Comparison of ENCODE assay signal across 9 mouse cellular contexts in the genomic region with DNA sequence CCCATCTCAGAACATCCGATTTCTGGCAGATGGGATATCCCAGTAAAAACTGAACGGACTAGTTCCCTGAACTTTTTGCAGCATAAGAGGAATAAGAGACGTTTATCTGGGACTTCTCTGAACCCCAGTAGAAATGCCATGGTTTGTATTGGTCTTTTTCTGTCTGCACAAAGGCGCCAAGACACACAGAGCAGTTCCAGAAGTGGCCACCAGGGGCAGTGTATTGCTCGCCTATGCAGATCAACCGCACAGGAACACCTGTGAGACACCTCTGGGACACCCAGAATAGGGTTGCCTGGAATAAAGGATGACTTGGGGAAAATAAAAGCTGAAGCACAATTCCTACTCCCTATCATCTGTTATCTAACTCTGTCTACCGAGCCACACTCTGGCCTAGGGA.
A peak's percentile ranks its signal among the peaks of the same experiment; 100 is the strongest.
DNase-seq lines count a peak whose midpoint lies in the region; ATAC-seq and TF ChIP-seq lines count a peak whose summit lies in the region.
"Had no signal": no experiment of that assay in that cellular context is flagged by ENCODE, and none has a peak within 500 bp of the region (broad histone marks: within the 10 kb centered on the region; RNA-seq: fewer than 3 reads in every experiment).

No protein-coding gene starts in this region.

- no peaks in the 10 kb centered on the region for H3K9me3 ChIP-seq in hindbrain, postnatal 0 days (ENCODE audit: low read length)
- no peaks in the 10 kb centered on the region for H3K9me3 ChIP-seq in hindbrain, embryonic 16.5 days (ENCODE audit: control insufficient read depth, low read length)
- H3K9me3 ChIP-seq in ES-E14 (ENCODE audit: control insufficient read depth, insufficient read depth, low read depth, low read length): no peaks in the 10 kb centered on the region
- H3K9me3 ChIP-seq in liver, embryonic 13.5 days (replicated peaks): no peaks in the 10 kb centered on the region
- H3K9me3 ChIP-seq in stomach, postnatal 0 days (ENCODE audit: control insufficient read depth, low read length): no peaks in the 10 kb centered on the region
- H3K9me3 ChIP-seq in hindbrain, embryonic 13.5 days: no peaks in the 10 kb centered on the region
- H3K9me3 ChIP-seq: midbrain, embryonic 12.5 days had no signal

- H3K36me3 ChIP-seq in hindbrain, postnatal 0 days (ENCODE audit: insufficient read depth, low read length): no peaks in the 10 kb centered on the region
- H3K36me3 ChIP-seq in hindbrain, embryonic 16.5 days (ENCODE audit: control insufficient read depth, insufficient read depth, low read length): no peaks in the 10 kb centered on the region
- no peaks in the 10 kb centered on the region for H3K36me3 ChIP-seq in ES-E14 (ENCODE audit: control insufficient read depth, insufficient read depth, low read length, poor library complexity, severe bottlenecking)
- H3K36me3 ChIP-seq in liver, embryonic 13.5 days: no peaks in the 10 kb centered on the region
- no peaks in the 10 kb centered on the region for H3K36me3 ChIP-seq in stomach, postnatal 0 days (ENCODE audit: control insufficient read depth, insufficient read depth, low read length)
- no peaks in the 10 kb centered on the region for H3K36me3 ChIP-seq in hindbrain, embryonic 13.5 days
- H3K36me3 ChIP-seq: midbrain, embryonic 12.5 days had no signal

- TF ChIP-seq EP300 in stomach, postnatal 0 days (optimal IDR thresholded peaks at IDR 0.05): no peak

- in situ Hi-C loops in ES-E14 (cut with MboI; ENCODE audit: low sequenced_read_pairs in 2 of 2, unreplicated experiment in 2 of 2): no loop called here

- ATAC-seq in hindbrain, postnatal 0 days: no peak
- ATAC-seq in hindbrain, embryonic 16.5 days: no peak
- ATAC-seq in liver, embryonic 13.5 days (ENCODE audit: low read depth): no peak
- no peak for ATAC-seq in stomach, postnatal 0 days (ENCODE audit: low FRiP score, low TSS enrichment)
- ATAC-seq in hindbrain, embryonic 13.5 days (ENCODE audit: low FRiP score): no peak

- DNase-seq in hindbrain, postnatal 0 days (ENCODE audit: low spot score): peak; percentile 43
- DNase-seq in 416B (ENCODE audit: low read depth) (peak; percentile 14), ES-E14 (ENCODE audit: low read depth, low spot score) (peak; percentile 82)
- peak; percentile 19 to 24 for DNase-seq in cerebellum, postnatal 36 days
- peak; percentile 3 for DNase-seq in liver, embryonic 13.5 days
- DNase-seq in stomach, postnatal 0 days (ENCODE audit: low spot score): peak; percentile 53

- H3K27me3 ChIP-seq in hindbrain, postnatal 0 days (ENCODE audit: insufficient read depth, low read length): no peaks in the 10 kb centered on the region
- no peaks in the 10 kb centered on the region for H3K27me3 ChIP-seq in hindbrain, embryonic 16.5 days (replicated peaks; ENCODE audit: control insufficient read depth, insufficient read depth, low read length)
- no peaks in the 10 kb centered on the region for H3K27me3 ChIP-seq in liver, embryonic 13.5 days
- no peaks in the 10 kb centered on the region for H3K27me3 ChIP-seq in stomach, postnatal 0 days (ENCODE audit: control insufficient read depth, insufficient read depth, low read length)
- H3K27me3 ChIP-seq in hindbrain, embryonic 13.5 days: no peaks in the 10 kb centered on the region
- H3K27me3 ChIP-seq: midbrain, embryonic 12.5 days had no signal

- peak; percentile 71 for TF ChIP-seq CTCF in hindbrain, postnatal 0 days (IDR thresholded peaks at IDR 0.05; ENCODE audit: low read depth)
- peak; percentile 73 for TF ChIP-seq CTCF in stomach, postnatal 0 days (IDR thresholded peaks at IDR 0.05; ENCODE audit: low read depth)

- no peaks in the 10 kb centered on the region for H3K4me1 ChIP-seq in hindbrain, postnatal 0 days (ENCODE audit: insufficient read depth, low read length)
- no peaks in the 10 kb centered on the region for H3K4me1 ChIP-seq in hindbrain, embryonic 16.5 days (ENCODE audit: control insufficient read depth, insufficient read depth, low read depth, low read length)
- H3K4me1 ChIP-seq in ES-E14 (ENCODE audit: control insufficient read depth in 2 of 2, insufficient read depth in 2 of 2, low read length in 2 of 2, poor library complexity in 1 of 2): no peaks in the 10 kb centered on the region
- H3K4me1 ChIP-seq in liver, embryonic 13.5 days (replicated peaks): peaks cover 4% of the 10 kb centered on the region
- H3K4me1 ChIP-seq in stomach, postnatal 0 days (replicated peaks; ENCODE audit: control insufficient read depth, insufficient read depth): no peaks in the 10 kb centered on the region
- peaks cover 4% of the 10 kb centered on the region; the same call in 1 of the 2 replicates for H3K4me1 ChIP-seq in hindbrain, embryonic 13.5 days (replicated peaks)

- H3K9ac ChIP-seq in hindbrain, postnatal 0 days (replicated peaks; ENCODE audit: low read length): no peak overlapping the region
- H3K9ac ChIP-seq in hindbrain, embryonic 16.5 days (ENCODE audit: low read depth, low read length): no peak overlapping the region
- H3K9ac ChIP-seq in ES-E14 (ENCODE audit: insufficient read depth, low read depth, low read length, poor library complexity, severe bottlenecking): no peak overlapping the region
- no peak overlapping the region for H3K9ac ChIP-seq in liver, embryonic 13.5 days
- no peak overlapping the region for H3K9ac ChIP-seq in stomach, postnatal 0 days (ENCODE audit: low read length)
- no peak overlapping the region for H3K9ac ChIP-seq in hindbrain, embryonic 13.5 days
- H3K9ac ChIP-seq: midbrain, embryonic 12.5 days had no signal

- H3K4me2 ChIP-seq in hindbrain, postnatal 0 days (ENCODE audit: low read depth, low read length): no peak overlapping the region
- H3K4me2 ChIP-seq in hindbrain, embryonic 16.5 days (ENCODE audit: low read length): no peak overlapping the region
- H3K4me2 ChIP-seq in liver, embryonic 13.5 days: no peak overlapping the region
- no peak overlapping the region for H3K4me2 ChIP-seq in stomach, postnatal 0 days (replicated peaks; ENCODE audit: low read depth)
- H3K4me2 ChIP-seq in hindbrain, embryonic 13.5 days: no peak overlapping the region
- H3K4me2 ChIP-seq: midbrain, embryonic 12.5 days had no signal

- H3K4me3 ChIP-seq in hindbrain, postnatal 0 days (ENCODE audit: low read length): no peak overlapping the region
- no peak overlapping the region for H3K4me3 ChIP-seq in hindbrain, embryonic 16.5 days (ENCODE audit: low read length)
- no peak overlapping the region for H3K4me3 ChIP-seq in ES-E14 (ENCODE audit: insufficient read depth in 1 of 2, low read depth in 1 of 2, low read length in 2 of 2, poor library complexity in 1 of 2, severe bottlenecking in 1 of 2)
- no peak overlapping the region for H3K4me3 ChIP-seq in liver, embryonic 13.5 days (replicated peaks)
- H3K4me3 ChIP-seq in stomach, postnatal 0 days (ENCODE audit: low read depth, low read length): no peak overlapping the region
- H3K4me3 ChIP-seq in hindbrain, embryonic 13.5 days: no peak overlapping the region
- H3K4me3 ChIP-seq: midbrain, embryonic 12.5 days had no signal

- 73% methylated on average over 7 of the region's 7 CpGs for WGBS in hindbrain, postnatal 0 days
- WGBS in hindbrain, embryonic 16.5 days: 63% methylated on average over 7 of the region's 7 CpGs
- WGBS in liver, embryonic 13.5 days (ENCODE audit: insufficient replicate concordance): 59% methylated on average over 7 of the region's 7 CpGs
- 69% methylated on average over 7 of the region's 7 CpGs for WGBS in stomach, postnatal 0 days
- WGBS in hindbrain, embryonic 13.5 days: 66% methylated on average over 7 of the region's 7 CpGs

- H3K27ac ChIP-seq in hindbrain, postnatal 0 days: no peak overlapping the region
- no peak overlapping the region for H3K27ac ChIP-seq in hindbrain, embryonic 16.5 days (ENCODE audit: low read depth, low read length)
- no peak overlapping the region for H3K27ac ChIP-seq in ES-E14 (ENCODE audit: insufficient read depth, low read depth, low read length, poor library complexity, severe bottlenecking)
- H3K27ac ChIP-seq in liver, embryonic 13.5 days: no peak overlapping the region
- H3K27ac ChIP-seq in stomach, postnatal 0 days (replicated peaks): no peak overlapping the region
- no peak overlapping the region for H3K27ac ChIP-seq in hindbrain, embryonic 13.5 days
- H3K27ac ChIP-seq: midbrain, embryonic 12.5 days had no signal

TF ChIP-seq in ES-E14, 5 proteins besides CTCF, POLR2A, EP300 and RAD21:
- TF ChIP-seq ZNF384 (IDR thresholded peaks at IDR 0.05; ENCODE audit: low read depth, low read length) (no peak), HCFC1 (IDR thresholded peaks at IDR 0.05; ENCODE audit: borderline replicate concordance, insufficient read depth, low read length) (no peak), MAFK (IDR thresholded peaks at IDR 0.05; ENCODE audit: insufficient read depth, low read depth, low read length) (no peak), CHD2 (IDR thresholded peaks at IDR 0.05; ENCODE audit: low read depth, low read length) (no peak), ZC3H11A (IDR thresholded peaks at IDR 0.05; ENCODE audit: borderline replicate concordance, low read depth, low read length) (no peak)

Comparison
In these comparisons a context has a peak if more than half of its experiments do, and no peak if none do; other contexts are left out.
1. DNase-seq: peak in every context shown above with its lines; median percentile 82 in ES-E14; 53 in stomach, postnatal 0 days; 43 in hindbrain, postnatal 0 days; 22 in cerebellum, postnatal 36 days; 14 in 416B; 3 in liver, embryonic 13.5 days.